Mouse (Mus musculus): ENCODE results near the gene Gm45618. TPM values are rescaled to one million over a fixed set of nuclear protein-coding genes. Genes with fewer than 3 reads are reported as not detected.
"Not testable (repeated sequence)": the region's sequence is repeated elsewhere in the genome, so short reads cannot be mapped to it uniquely, and the experiment has no call there.

Gm45618 gene
- total RNA-seq (2021) = not detected

- intact Hi-C loops (cut with DNase I); DNase-seq (ENCODE audit: low spot score): not testable (repeated sequence)
Observed at GRCm38 (mm10) chr7:142120629-142121028, at the start of gene Gm45618. Gene Gm45618 (minus strand): TSS chr7:142120729.

- intact Hi-C loops (cut with DNase I) = no loop called here
- no peak for DNase-seq (ENCODE audit: low spot score)
Observed at GRCm38 (mm10) chr7:142169836-142170235, 49.3 kb upstream of the Gm45618 start.

- DNase-seq (ENCODE audit: low spot score); intact Hi-C loops (cut with DNase I): not testable (repeated sequence)
Observed at GRCm38 (mm10) chr7:142165639-142166038, 45.1 kb upstream of the Gm45618 start, which contains the start of gene Gm4553. Gene Gm4553 (minus strand): TSS chr7:142165739.

- intact Hi-C loops (cut with DNase I) = no loop called here
- DNase-seq (ENCODE audit: low spot score) = no peak
Observed at GRCm38 (mm10) chr7:142159366-142159765, 38.8 kb upstream of the Gm45618 start.

- DNase-seq (ENCODE audit: low spot score); intact Hi-C loops (cut with DNase I): not testable (repeated sequence)
Observed at GRCm38 (mm10) chr7:142157013-142157412, 36.5 kb upstream of the Gm45618 start, which contains the start of gene Gm29735. Gene Gm29735 (minus strand): TSS chr7:142157113.

GRCm38 (mm10) chr7:142155308-142155707, 34.8 kb upstream of the Gm45618 start:
- no peak for DNase-seq (ENCODE audit: low spot score)
- intact Hi-C loops (cut with DNase I) = no loop called here

GRCm38 (mm10) chr7:142152191-142152590, 31.7 kb upstream of the Gm45618 start:
- DNase-seq (ENCODE audit: low spot score) = no peak
- intact Hi-C loops (cut with DNase I) = no loop called here

GRCm38 (mm10) chr7:142148633-142149032, 28.1 kb upstream of the Gm45618 start:
- intact Hi-C loops (cut with DNase I) = loop anchor here (10.0 kb wide), 1 partner anchor 136 kb away; no protein-coding TSS in a partner anchor
- DNase-seq (ENCODE audit: low spot score) = no peak

- no peak for DNase-seq (ENCODE audit: low spot score)
- intact Hi-C loops (cut with DNase I) = loop anchor here (10.0 kb wide), 1 partner anchor 139 kb away; no protein-coding TSS in a partner anchor
Observed at GRCm38 (mm10) chr7:142146033-142146432, 25.5 kb upstream of the Gm45618 start.

- DNase-seq (ENCODE audit: low spot score) = no peak
- intact Hi-C loops (cut with DNase I) = loop anchor here (1.0 to 10.0 kb wide), 2 partner anchors 105 to 139 kb away; no protein-coding TSS in a partner anchor
Observed at GRCm38 (mm10) chr7:142145413-142145940, 24.9 kb upstream of the Gm45618 start.

- DNase-seq (ENCODE audit: low spot score) = no peak
- intact Hi-C loops (cut with DNase I) = loop anchor here (10.0 kb wide), 1 partner anchor 140 kb away; no protein-coding TSS in a partner anchor
Observed at GRCm38 (mm10) chr7:142144507-142144906, 24.0 kb upstream of the Gm45618 start, which contains the start of gene Gm45337. Gene Gm45337 (minus strand): TSS chr7:142144607.

GRCm38 (mm10) chr7:142143506-142144010, 23.0 kb upstream of the Gm45618 start:
- DNase-seq (ENCODE audit: low spot score) = not testable (repeated sequence)
- intact Hi-C loops (cut with DNase I) = loop anchor here (10.0 kb wide), 1 partner anchor 141 kb away; no protein-coding TSS in a partner anchor

- intact Hi-C loops (cut with DNase I) = loop anchor here (10.0 kb wide), 1 partner anchor 144 kb away; no protein-coding TSS in a partner anchor
- DNase-seq (ENCODE audit: low spot score) = no peak
Observed at GRCm38 (mm10) chr7:142140696-142141095, 20.2 kb upstream of the Gm45618 start.

- DNase-seq (ENCODE audit: low spot score); intact Hi-C loops (cut with DNase I): not testable (repeated sequence)
Observed at GRCm38 (mm10) chr7:142135934-142136333, 15.4 kb upstream of the Gm45618 start, which contains the start of gene Gm39115. Gene Gm39115 (minus strand): TSS chr7:142136034.

- no peak for DNase-seq (ENCODE audit: low spot score)
- intact Hi-C loops (cut with DNase I) = no loop called here
Observed at GRCm38 (mm10) chr7:142134206-142134995, 13.9 kb upstream of the Gm45618 start.

GRCm38 (mm10) chr7:142128843-142129242, 8.3 kb upstream of the Gm45618 start:
- intact Hi-C loops (cut with DNase I) = no loop called here
- no peak for DNase-seq (ENCODE audit: low spot score)

- intact Hi-C loops (cut with DNase I) = no loop called here
- DNase-seq (ENCODE audit: low spot score) = no peak
Observed at GRCm38 (mm10) chr7:142119632-142120031, 897 bp downstream of the Gm45618 start.

GRCm38 (mm10) chr7:142104747-142105146, 15.8 kb downstream of the Gm45618 start:
- no peak for DNase-seq (ENCODE audit: low spot score)
- intact Hi-C loops (cut with DNase I) = no loop called here

- peak; percentile 62 for DNase-seq (ENCODE audit: low spot score)
- intact Hi-C loops (cut with DNase I) = loop anchor here (2.0 to 5.0 kb wide), 2 partner anchors 35 to 81 kb away; partner anchors contain the start of gene Mob2
Observed at GRCm38 (mm10) chr7:142097776-142098175, 22.8 kb downstream of the Gm45618 start.

GRCm38 (mm10) chr7:142096701-142097100, 23.8 kb downstream of the Gm45618 start:
- intact Hi-C loops (cut with DNase I) = loop anchor here (1.0 to 5.0 kb wide), 2 partner anchors 25 to 34 kb away; partner anchors contain the start of gene Mob2

More at GRCm38 (mm10) chr7:142096701-142097100, 23.8 kb downstream of the Gm45618 start:
- DNase-seq (ENCODE audit: low spot score) = no peak

Measured in heart, postnatal 25 days (tissue).